Mouse (Mus musculus) megakaryocyte progenitor cell, adult 5-6 weeks (primary cell): Measurements from ENCODE around the gene Rora. TPM values are rescaled to one million over a fixed set of nuclear protein-coding genes. Genes with fewer than 3 reads are reported as not detected.

ENCODE experiments used
- ATAC-seq: replicated peaks from 2 replicates; pipeline ENCODE4 v1.8.0; 2016; ENCODE audit warnings: mild to moderate bottlenecking, moderate TSS enrichment, inconsistent platforms; ENCODE audit not compliant: poor library complexity
- total RNA-seq, 2 experiments: library from RNA; stranded (forward) in 1 of 2; stranded (reverse) in 1 of 2; fragments of 157-497, 149-512 nt in 1 of 2; fragments of 200-1000 nt in 1 of 2; gene quantifications; 2 replicates each; pipeline versions ENCODE4 v1.2.3 to v1.2.4; 2015 to 2017

Gene Rora
- total RNA-seq, 2 experiments from 2014 or later: 0.42 to 1.2 TPM

GRCm38 (mm10) chr9:69121117-69121740 is 467.6 kb downstream of the Rora start:
- no peak for ATAC-seq

DNA sequence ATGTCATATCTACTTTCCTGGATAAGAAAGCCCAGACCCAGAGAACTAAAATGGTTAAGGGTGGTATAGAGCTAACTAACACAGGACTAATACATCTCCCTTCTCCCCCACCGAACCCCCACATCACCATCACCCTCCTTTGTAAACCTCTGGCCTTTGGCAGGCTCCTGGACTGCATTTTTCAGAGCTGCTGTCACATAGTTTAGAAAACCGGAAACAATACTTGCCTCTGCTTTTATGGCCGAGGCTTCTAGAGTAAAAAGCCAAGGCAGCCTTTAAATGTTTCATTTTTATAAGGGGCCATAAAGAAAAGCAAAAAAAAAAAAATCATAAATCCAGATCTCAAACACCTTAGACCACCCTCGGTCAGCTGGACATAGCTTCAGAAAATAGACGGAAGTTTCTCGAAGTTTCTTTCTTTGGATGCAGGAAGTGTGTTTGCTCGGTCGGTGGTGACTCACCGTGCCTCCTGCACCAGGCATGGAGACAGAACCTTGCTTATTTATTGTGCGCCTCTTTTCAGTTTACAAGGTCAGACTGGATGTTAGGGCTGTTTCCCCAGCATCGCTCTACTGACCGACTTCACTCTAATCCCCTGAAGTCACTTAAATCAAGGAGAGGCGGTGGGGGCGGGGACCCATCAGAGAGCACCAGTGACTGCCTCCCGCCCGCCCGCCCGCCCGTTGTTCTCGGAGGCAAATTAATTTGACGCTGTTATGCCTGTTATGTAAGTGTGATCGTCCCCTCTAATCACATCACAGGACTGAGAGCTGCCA is 471.6 kb downstream of the Rora start:
- peak; percentile 43 for ATAC-seq

GRCm38 (mm10) chr9:69125787-69126161 is 472.2 kb downstream of the Rora start:
- no peak for ATAC-seq

DNA sequence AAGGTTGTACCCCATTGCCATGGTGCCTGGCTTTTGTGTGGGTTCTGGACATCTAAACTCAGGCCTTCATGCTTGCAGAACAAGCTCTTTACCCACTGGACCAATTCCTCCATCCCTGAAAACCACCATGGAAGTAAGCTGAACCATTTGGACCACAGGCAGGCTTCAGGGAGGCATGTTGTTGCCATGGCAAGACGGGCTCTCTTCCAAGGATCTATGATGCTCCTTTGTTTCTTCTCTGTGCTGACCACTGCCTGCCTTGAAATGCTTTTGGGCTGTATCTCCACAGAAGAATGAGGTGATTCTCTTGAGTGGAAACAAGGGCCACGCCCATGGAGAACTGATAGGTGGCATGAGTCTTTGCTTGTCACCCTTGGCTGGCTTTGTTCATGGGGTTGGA is 473.0 kb downstream of the Rora start:
- no peak for ATAC-seq

DNA sequence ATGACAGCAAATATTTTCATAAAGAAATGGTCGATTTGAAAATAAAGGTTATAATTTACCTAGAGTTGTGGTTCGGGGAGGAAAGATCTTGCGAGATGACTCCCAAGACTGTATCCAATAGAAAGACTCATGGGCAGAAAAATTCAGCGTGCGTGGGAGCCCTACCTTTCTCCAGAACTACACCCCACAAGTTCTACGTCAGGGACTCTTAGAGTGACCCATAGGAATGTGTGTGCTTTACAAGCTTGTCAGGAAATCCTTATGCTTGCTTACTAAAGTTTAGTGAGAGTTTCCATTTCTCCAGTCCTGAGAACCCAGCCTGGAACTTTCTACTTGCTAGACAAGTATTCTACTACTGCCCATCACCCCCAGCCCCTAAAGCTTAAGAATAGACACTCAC is 474.7 kb downstream of the Rora start:
- no peak for ATAC-seq

DNA sequence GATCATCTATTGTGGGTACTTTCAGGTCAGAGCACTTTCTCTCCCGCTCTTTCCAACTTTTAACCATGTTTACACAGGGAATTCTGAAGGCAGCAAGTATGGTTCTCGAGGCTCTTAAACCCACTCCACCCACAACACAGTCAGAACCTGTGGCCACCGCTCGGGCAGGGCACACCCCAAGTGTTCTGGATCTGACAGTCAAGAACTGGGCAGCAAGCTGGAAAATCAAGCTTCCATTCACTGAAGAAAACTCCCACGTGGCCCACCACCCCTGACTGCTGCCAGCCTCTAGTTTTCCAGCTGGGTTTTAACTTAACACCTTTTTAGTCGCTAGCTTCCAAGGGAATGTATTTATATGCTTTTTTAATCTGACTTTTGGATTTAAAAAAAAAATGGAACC is 479.4 kb downstream of the Rora start:
- no peak for ATAC-seq

GRCm38 (mm10) chr9:69133696-69134095 is 480.1 kb downstream of the Rora start:
- ATAC-seq: no peak

DNA sequence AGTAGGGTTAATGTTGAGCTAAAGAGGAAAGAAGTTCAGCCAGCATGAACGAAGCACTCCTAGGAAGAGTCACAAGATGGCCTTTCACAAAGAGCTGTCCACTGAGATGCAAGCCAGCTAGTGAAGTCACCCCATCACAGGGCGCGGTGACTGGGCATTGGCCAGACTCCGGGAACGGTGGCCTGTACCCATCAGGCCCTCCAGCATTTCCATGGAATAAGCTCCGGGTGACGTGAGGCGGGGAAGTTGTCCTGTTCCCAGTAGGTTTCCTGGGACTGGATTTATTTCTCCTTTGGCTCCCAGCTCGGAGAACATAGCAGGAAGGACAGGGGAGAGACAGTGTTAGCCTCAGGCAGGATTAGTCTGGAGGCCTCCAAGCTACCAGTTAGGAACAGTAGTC is 481.0 kb downstream of the Rora start:
- no peak for ATAC-seq

GRCm38 (mm10) chr9:69136821-69137220 is 483.2 kb downstream of the Rora start:
- no peak for ATAC-seq

DNA sequence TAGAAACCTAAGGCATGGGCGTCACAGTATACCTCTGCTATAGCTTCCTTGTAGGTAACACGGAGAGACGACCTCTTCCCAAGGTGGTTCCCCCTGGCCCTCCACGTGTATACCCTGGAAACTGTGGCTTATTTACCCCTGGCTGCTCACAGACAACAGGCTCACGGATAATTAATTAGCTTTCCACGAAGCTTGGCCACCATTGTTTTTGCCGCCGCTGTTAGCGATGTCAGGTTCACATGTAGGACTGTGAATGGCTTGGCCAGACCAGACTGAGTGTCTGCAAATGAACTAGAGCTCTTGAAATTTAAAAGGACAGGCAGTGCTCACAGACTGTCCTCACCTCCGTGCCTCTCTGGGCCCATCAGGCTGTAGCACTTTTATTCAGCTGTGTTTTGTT is 483.8 kb downstream of the Rora start:
- ATAC-seq: no peak

GRCm38 (mm10) chr9:69140144-69140543 is 486.6 kb downstream of the Rora start:
- no peak for ATAC-seq

GRCm38 (mm10) chr9:69141859-69142258 is 488.3 kb downstream of the Rora start:
- peak; percentile 57; the same call in 1 of the 2 replicates for ATAC-seq

DNA sequence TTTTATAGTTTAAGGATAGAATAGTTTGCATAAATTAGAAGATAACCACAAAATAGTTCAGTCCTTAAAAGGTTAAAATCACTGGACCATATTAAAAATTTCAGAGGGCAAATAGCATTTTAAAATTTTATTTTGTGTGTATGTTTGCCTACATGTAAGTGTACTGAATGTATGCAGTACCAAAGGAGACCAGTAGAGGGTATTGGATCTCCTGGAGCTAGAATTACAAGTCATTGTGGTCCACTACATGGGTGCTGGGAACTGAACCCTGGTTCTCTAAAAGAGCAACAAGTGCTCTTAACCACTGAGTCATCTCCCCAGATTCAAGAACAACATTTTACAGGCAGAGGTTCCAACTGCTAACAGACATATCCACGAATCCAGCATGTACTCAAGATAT is 493.4 kb downstream of the Rora start:
- ATAC-seq: 0 out of 2 replicates have a peak, but pooled peaks have one; percentile 26

DNA sequence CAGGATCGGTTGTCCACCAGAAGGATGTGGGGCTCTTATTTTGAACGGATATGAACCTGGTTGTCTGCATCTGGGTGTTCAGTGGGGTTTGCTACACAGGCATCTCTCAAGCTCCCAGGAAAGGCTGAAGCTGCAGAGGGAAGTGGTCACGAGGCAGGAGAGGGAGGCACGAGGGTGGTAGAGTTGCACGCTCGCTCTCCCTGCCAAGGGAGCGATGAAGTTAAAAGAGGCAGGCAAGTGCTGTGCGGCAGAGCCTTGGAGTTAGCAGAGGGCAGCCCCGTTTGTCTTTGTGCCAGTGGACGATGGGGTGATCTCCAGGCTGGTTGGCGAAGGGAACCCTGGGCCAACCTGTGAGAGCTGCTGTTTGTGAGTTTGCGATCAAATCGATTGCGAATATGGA is 496.6 kb downstream of the Rora start:
- ATAC-seq: peak; percentile 29; the same call in 1 of the 2 replicates

DNA sequence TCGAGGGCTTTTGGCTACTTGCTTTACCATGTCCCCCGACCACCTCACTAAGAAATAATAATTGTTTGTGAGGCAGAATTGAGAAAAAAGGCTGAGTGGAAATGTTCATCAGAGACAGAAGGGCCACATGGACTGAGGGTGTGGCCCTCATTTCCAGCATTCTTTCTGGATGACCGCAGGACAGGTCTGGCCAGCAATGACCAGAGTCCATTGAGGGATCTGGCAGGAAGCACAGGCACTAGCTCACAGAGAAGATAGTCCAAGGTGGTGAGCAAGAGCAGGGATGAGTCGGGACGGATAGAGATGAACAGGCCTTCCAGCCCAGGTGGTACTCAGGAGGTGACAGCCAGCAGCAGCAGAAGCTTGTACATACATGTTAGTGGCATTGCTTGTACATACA is 501.1 kb downstream of the Rora start:
- no peak for ATAC-seq

- ATAC-seq: no peak
These were observed 502.4 kb downstream of the Rora start for GRCm38 (mm10) chr9:69155836-69156595.

- ATAC-seq: 0 out of 2 replicates have a peak, but pooled peaks have one; percentile 44
These were observed 507.2 kb downstream of the Rora start for GRCm38 (mm10) chr9:69160818-69161217.

- ATAC-seq: no peak
These were observed 511.1 kb downstream of the Rora start for GRCm38 (mm10) chr9:69164653-69165052.

GRCm38 (mm10) chr9:69165096-69165836 is 511.7 kb downstream of the Rora start:
- peak; percentile 46 for ATAC-seq

DNA sequence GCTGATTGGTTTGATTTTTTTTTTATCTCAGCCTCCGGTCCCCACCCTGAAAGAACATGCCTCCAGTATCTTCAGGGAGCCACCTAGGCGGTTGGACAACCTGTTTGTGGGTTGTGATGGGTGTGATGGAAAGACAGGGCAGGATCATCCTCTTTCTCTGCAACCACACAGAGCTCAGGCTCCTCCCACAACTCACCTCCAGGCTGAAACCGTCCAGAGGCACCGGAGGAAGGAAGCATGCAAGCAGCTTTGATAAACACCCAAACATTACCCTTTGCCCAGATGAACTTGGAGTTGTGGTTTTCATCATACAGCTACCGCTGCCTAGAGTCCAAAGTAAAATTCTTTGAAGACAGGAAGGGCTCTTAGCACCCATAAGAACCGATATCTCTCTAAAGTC is 520.5 kb downstream of the Rora start:
- ATAC-seq: peak; percentile 48; the same call in 1 of the 2 replicates

GRCm38 (mm10) chr9:69174527-69175116 is 521.0 kb downstream of the Rora start:
- ATAC-seq: no peak
